Mouse (Mus musculus): Measurements from ENCODE around the gene S100a5.
A peak's percentile ranks its signal among the peaks of the same experiment; 100 is the strongest.

S100a5 gene

GRCm38 (mm10) chr3:90600458-90601195, 7.7 kb upstream of the S100a5 start:
- DNase-seq (ENCODE audit: low spot score in 2 of 2): no peak

GRCm38 (mm10) chr3:90601486-90602110, 6.7 kb upstream of the S100a5 start, which contains the start of gene Gm42674:
Gm42674 (plus strand) TSS chr3:90601904.
- no peak for DNase-seq (ENCODE audit: low spot score in 2 of 2)

GRCm38 (mm10) chr3:90603623-90604022, 4.7 kb upstream of the S100a5 start, which contains the start of gene S100a4:
S100a4 (plus strand) TSS chr3:90603771.
- no peak for DNase-seq (ENCODE audit: low spot score in 2 of 2)

GRCm38 (mm10) chr3:90604416-90604815, 3.9 kb upstream of the S100a5 start:
- DNase-seq (ENCODE audit: low spot score in 2 of 2): peak; percentile 75 to 76

- no peak for DNase-seq (ENCODE audit: low spot score in 2 of 2)
These were observed 3.3 kb upstream of the S100a5 start for GRCm38 (mm10) chr3:90605049-90605448.

- no peak for DNase-seq (ENCODE audit: low spot score in 2 of 2)
These were observed 2.6 kb upstream of the S100a5 start for GRCm38 (mm10) chr3:90605736-90606135.

GRCm38 (mm10) chr3:90606185-90606584, 2.1 kb upstream of the S100a5 start:
- no peak for DNase-seq (ENCODE audit: low spot score in 2 of 2)

GRCm38 (mm10) chr3:90607361-90607760, 962 bp upstream of the S100a5 start:
- no peak for DNase-seq (ENCODE audit: low spot score in 2 of 2)

- DNase-seq (ENCODE audit: low spot score in 2 of 2): no peak
These were observed 779 bp downstream of the S100a5 start for GRCm38 (mm10) chr3:90609102-90609501.

- no peak for DNase-seq (ENCODE audit: low spot score in 2 of 2)
These were observed 3.2 kb downstream of the S100a5 start for GRCm38 (mm10) chr3:90611494-90611893.

GRCm38 (mm10) chr3:90612061-90612460, 3.7 kb downstream of the S100a5 start:
- DNase-seq (ENCODE audit: low spot score in 2 of 2): no peak

GRCm38 (mm10) chr3:90612728-90613291, 4.5 kb downstream of the S100a5 start, which contains the start of gene S100a6:
S100a6 (plus strand) TSS chr3:90612882.
- peak; percentile 47 to 56 for DNase-seq (ENCODE audit: low spot score in 2 of 2)

- no peak for DNase-seq (ENCODE audit: low spot score in 2 of 2)
These were observed 5.3 kb downstream of the S100a5 start for GRCm38 (mm10) chr3:90613461-90614147.

GRCm38 (mm10) chr3:90614148-90614530, 5.8 kb downstream of the S100a5 start:
- no peak for DNase-seq (ENCODE audit: low spot score in 2 of 2)

GRCm38 (mm10) chr3:90614611-90615251, 6.4 kb downstream of the S100a5 start:
- DNase-seq (ENCODE audit: low spot score in 2 of 2): no peak

- peak; percentile 80 to 82 for DNase-seq (ENCODE audit: low spot score in 2 of 2)
These were observed 7.1 kb downstream of the S100a5 start for GRCm38 (mm10) chr3:90615415-90615814.

- no peak for DNase-seq (ENCODE audit: low spot score in 2 of 2)
These were observed 7.6 kb downstream of the S100a5 start for GRCm38 (mm10) chr3:90615911-90616310.

GRCm38 (mm10) chr3:90617586-90617985, 9.3 kb downstream of the S100a5 start:
- no peak for DNase-seq (ENCODE audit: low spot score in 2 of 2)

GRCm38 (mm10) chr3:90621552-90621951, 13.2 kb downstream of the S100a5 start:
- DNase-seq (ENCODE audit: low spot score in 2 of 2): no peak

GRCm38 (mm10) chr3:90623435-90624071, 15.2 kb downstream of the S100a5 start:
- DNase-seq (ENCODE audit: low spot score in 2 of 2): peak in 1 of 2 experiments; percentile 31

GRCm38 (mm10) chr3:90625496-90625895, 17.2 kb downstream of the S100a5 start:
- DNase-seq (ENCODE audit: low spot score in 2 of 2): no peak

All from right cerebral cortex, adult 2 months (tissue).